Mouse (Mus musculus) forebrain, embryonic 13.5 days (tissue): Measurements from ENCODE around the gene Rorc. TPM values are rescaled to one million over a fixed set of nuclear protein-coding genes. Genes with fewer than 3 reads are reported as not detected.
A peak's percentile ranks its signal among the peaks of the same experiment; 100 is the strongest.

ENCODE experiments used
- ATAC-seq: fragments of 200-750 bp; cut with Nextera tagmentation; 2 replicates; pipeline ENCODE4 v1.8.0; 2017
- H3K27ac ChIP-seq: fragments of 300-500 bp; sonication (generic); 2 replicates; pipeline ENCODE4 v1.5.1; 2015; ENCODE audit warnings: inconsistent platforms, mild to moderate bottlenecking, moderate library complexity
- H3K27me3 ChIP-seq: fragments of 300-500 bp; sonication (generic); 2 replicates; pipeline ENCODE4 v1.6.1; 2015; ENCODE audit warnings: mild to moderate bottlenecking, inconsistent platforms
- H3K36me3 ChIP-seq: fragments of 300-500 bp; sonication (generic); 2 replicates; pipeline ENCODE4 v1.6.1; 2015; ENCODE audit warnings: mild to moderate bottlenecking, inconsistent platforms; ENCODE audit not compliant: poor library complexity, severe bottlenecking
- H3K4me1 ChIP-seq: fragments of 300-500 bp; sonication (generic); 2 replicates; pipeline ENCODE4 v1.6.1; 2015; ENCODE audit warnings: inconsistent platforms
- H3K4me2 ChIP-seq: fragments of 300-500 bp; sonication (generic); 2 replicates; pipeline ENCODE4 v1.6.1; 2015; ENCODE audit warnings: inconsistent platforms, mild to moderate bottlenecking, moderate library complexity
- H3K4me3 ChIP-seq: fragments of 300-500 bp; sonication (generic); 2 replicates; pipeline ENCODE4 v1.5.1; 2015; ENCODE audit warnings: mild to moderate bottlenecking, inconsistent platforms
- H3K9ac ChIP-seq: fragments of 300-500 bp; sonication (generic); 2 replicates; pipeline ENCODE4 v1.6.1; 2015; ENCODE audit warnings: mild to moderate bottlenecking, inconsistent platforms
- H3K9me3 ChIP-seq: fragments of 300-500 bp; sonication (generic); replicated peaks from 2 replicates; pipeline ENCODE4 v1.6.1; 2016; ENCODE audit warnings: inconsistent platforms
- WGBS: fragments of 180-500 bp; shearing (Covaris S2); methylation state at CpG from one replicate; pipeline ENCODE4 v1.1.7; 2015; 5-methylcytosine and 5-hydroxymethylcytosine counted together
- polyA plus RNA-seq: library from polyadenylated mRNA; unstranded; fragments of >200 nt; fragmentation: Nextera tagmentation; extraction: Ambion mirVana; gene quantifications from 2 replicates; pipeline ENCODE4 v1.2.1, GENCODE M21; 2015

Rorc gene
- polyA plus RNA-seq, 1 experiment from 2014 or later = 1.7 TPM

GRCm38 (mm10) chr3:94364154-94364526, 8.5 kb upstream of the Rorc start:
- H3K27me3 ChIP-seq = peaks cover 42% of the 10 kb centered on the region
- ATAC-seq = no peak; the same call in 1 of the 2 replicates
- H3K4me3 ChIP-seq = peak overlapping the region; percentile 56
- H3K9ac ChIP-seq = peak overlapping the region; percentile 83
- no peaks in the 10 kb centered on the region for H3K36me3 ChIP-seq
- H3K4me2 ChIP-seq = peak overlapping the region; percentile 90
- H3K27ac ChIP-seq = no peak overlapping the region
- H3K9me3 ChIP-seq = no peaks in the 10 kb centered on the region; the same call in 1 of the 2 replicates
- peaks cover 6% of the 10 kb centered on the region; the same call in 1 of the 2 replicates for H3K4me1 ChIP-seq
- 5% methylated on average over 20 of the region's 23 CpGs for WGBS

GRCm38 (mm10) chr3:94366761-94367160, 5.8 kb upstream of the Rorc start:
- 18% methylated on average over 3 of the region's 3 CpGs for WGBS
- Histone ChIP-seq H3K4me2 (no peak overlapping the region), H3K4me1 (peaks cover 11% of the 10 kb centered on the region)

GRCm38 (mm10) chr3:94367511-94367910, 5.1 kb upstream of the Rorc start:
- no peak for ATAC-seq
- Histone ChIP-seq H3K4me3 (no peak overlapping the region), H3K4me1 (peaks cover 17% of the 10 kb centered on the region), H3K36me3 (no peaks in the 10 kb centered on the region), H3K9ac (no peak overlapping the region), H3K4me2 (no peak overlapping the region), H3K9me3 (no peaks in the 10 kb centered on the region; the same call in 1 of the 2 replicates), H3K27ac (no peak overlapping the region), H3K27me3 (peaks cover 33% of the 10 kb centered on the region)
- 81% methylated on average over 6 of the region's 6 CpGs for WGBS

More at GRCm38 (mm10) chr3:94366761-94367160, 5.8 kb upstream of the Rorc start:
- Histone ChIP-seq H3K9me3 (no peaks in the 10 kb centered on the region; the same call in 1 of the 2 replicates), H3K36me3 (no peaks in the 10 kb centered on the region), H3K9ac (no peak overlapping the region), H3K27me3 (peaks cover 40% of the 10 kb centered on the region), H3K27ac (no peak overlapping the region), H3K4me3 (no peak overlapping the region)
- peak; percentile 53 for ATAC-seq

GRCm38 (mm10) chr3:94368631-94369030, 4.0 kb upstream of the Rorc start:
- no peak for ATAC-seq
- H3K9ac ChIP-seq = no peak overlapping the region

GRCm38 (mm10) chr3:94369709-94370108, 2.9 kb upstream of the Rorc start:
- no peak overlapping the region for H3K9ac ChIP-seq
- no peak overlapping the region for H3K4me3 ChIP-seq
- ATAC-seq = no peak
- H3K9me3 ChIP-seq = no peaks in the 10 kb centered on the region; the same call in 1 of the 2 replicates
- H3K27ac ChIP-seq = no peak overlapping the region
- WGBS = 69% methylated on average over 2 of the region's 2 CpGs
- H3K4me1 ChIP-seq = peaks cover 29% of the 10 kb centered on the region
- H3K4me2 ChIP-seq = no peak overlapping the region
- H3K27me3 ChIP-seq = peaks cover 15% of the 10 kb centered on the region
- H3K36me3 ChIP-seq = no peaks in the 10 kb centered on the region

More at GRCm38 (mm10) chr3:94368631-94369030, 4.0 kb upstream of the Rorc start:
- Histone ChIP-seq H3K4me2 (no peak overlapping the region), H3K36me3 (no peaks in the 10 kb centered on the region), H3K27me3 (peaks cover 22% of the 10 kb centered on the region), H3K9me3 (no peaks in the 10 kb centered on the region; the same call in 1 of the 2 replicates), H3K4me3 (no peak overlapping the region), H3K4me1 (peaks cover 25% of the 10 kb centered on the region), H3K27ac (no peak overlapping the region)
- 64% methylated on average over 6 of the region's 6 CpGs for WGBS

GRCm38 (mm10) chr3:94371637-94372036, 957 bp upstream of the Rorc start:
- H3K9ac ChIP-seq = peak overlapping the region; percentile 40

GRCm38 (mm10) chr3:94372038-94372437, 556 bp upstream of the Rorc start:
- H3K27ac ChIP-seq = no peak overlapping the region
- 0% methylated on average over 3 of the region's 3 CpGs for WGBS
- no peaks in the 10 kb centered on the region for H3K36me3 ChIP-seq
- no peaks in the 10 kb centered on the region for H3K27me3 ChIP-seq
- no peaks in the 10 kb centered on the region for H3K9me3 ChIP-seq
- H3K4me1 ChIP-seq = peaks cover 29% of the 10 kb centered on the region
- peak overlapping the region; percentile 40; the same call in 1 of the 2 replicates for H3K9ac ChIP-seq
- peak overlapping the region; percentile 25; the same call in 1 of the 2 replicates for H3K4me3 ChIP-seq
- no peak for ATAC-seq
- H3K4me2 ChIP-seq = peak overlapping the region; percentile 52

More at GRCm38 (mm10) chr3:94371637-94372036, 957 bp upstream of the Rorc start:
- Histone ChIP-seq H3K9me3 (no peaks in the 10 kb centered on the region), H3K27ac (no peak overlapping the region), H3K4me1 (peaks cover 29% of the 10 kb centered on the region), H3K4me3 (peak overlapping the region; percentile 25), H3K4me2 (peak overlapping the region; percentile 52), H3K27me3 (no peaks in the 10 kb centered on the region), H3K36me3 (no peaks in the 10 kb centered on the region)
- WGBS = 3% methylated on average over 11 of the region's 11 CpGs
- ATAC-seq = peak; percentile 36; the same call in 1 of the 2 replicates

- Histone ChIP-seq H3K36me3 (no peaks in the 10 kb centered on the region), H3K27ac (no peak overlapping the region), H3K9ac (peak overlapping the region; percentile 51; the same call in 1 of the 2 replicates), H3K4me1 (peaks cover 29% of the 10 kb centered on the region), H3K27me3 (no peaks in the 10 kb centered on the region), H3K4me2 (peak overlapping the region; percentile 55), H3K4me3 (peak overlapping the region; percentile 23), H3K9me3 (no peaks in the 10 kb centered on the region)
- 6% methylated on average over 9 of the region's 10 CpGs for WGBS
- ATAC-seq = peak; percentile 62
These were observed 496 bp downstream of the Rorc start for GRCm38 (mm10) chr3:94373090-94373489.

GRCm38 (mm10) chr3:94373597-94374011, 1.0 kb downstream of the Rorc start:
- H3K4me1 ChIP-seq = peaks cover 29% of the 10 kb centered on the region
- ATAC-seq = peak; percentile 69
- 0% methylated on average over 5 of the region's 5 CpGs for WGBS
- no peak overlapping the region for H3K27ac ChIP-seq
- no peaks in the 10 kb centered on the region for H3K36me3 ChIP-seq
- peak overlapping the region; percentile 55 for H3K4me2 ChIP-seq
- no peaks in the 10 kb centered on the region for H3K27me3 ChIP-seq
- peak overlapping the region; percentile 23 for H3K4me3 ChIP-seq
- H3K9me3 ChIP-seq = no peaks in the 10 kb centered on the region
- H3K9ac ChIP-seq = peak overlapping the region; percentile 51; the same call in 1 of the 2 replicates

- H3K27ac ChIP-seq = no peak overlapping the region
- H3K27me3 ChIP-seq = no peaks in the 10 kb centered on the region
- no peak overlapping the region for H3K4me2 ChIP-seq
- H3K9me3 ChIP-seq = no peaks in the 10 kb centered on the region
- no peak overlapping the region for H3K4me3 ChIP-seq
- ATAC-seq = no peak
- H3K9ac ChIP-seq = no peak overlapping the region
- H3K36me3 ChIP-seq = no peaks in the 10 kb centered on the region
- peaks cover 29% of the 10 kb centered on the region for H3K4me1 ChIP-seq
These were observed 2.0 kb downstream of the Rorc start for GRCm38 (mm10) chr3:94374636-94375035.

GRCm38 (mm10) chr3:94375146-94375545, 2.6 kb downstream of the Rorc start:
- Histone ChIP-seq H3K4me2 (no peak overlapping the region), H3K27me3 (no peaks in the 10 kb centered on the region), H3K27ac (no peak overlapping the region), H3K9ac (no peak overlapping the region), H3K9me3 (no peaks in the 10 kb centered on the region), H3K36me3 (no peaks in the 10 kb centered on the region), H3K4me3 (no peak overlapping the region), H3K4me1 (peaks cover 29% of the 10 kb centered on the region)
- no peak for ATAC-seq
- 80% methylated on average over 2 of the region's 2 CpGs for WGBS

- 38% methylated on average over 5 of the region's 5 CpGs for WGBS
- Histone ChIP-seq H3K27me3 (no peaks in the 10 kb centered on the region), H3K4me3 (no peak overlapping the region), H3K4me1 (peaks cover 29% of the 10 kb centered on the region), H3K9me3 (no peaks in the 10 kb centered on the region), H3K27ac (no peak overlapping the region), H3K9ac (no peak overlapping the region), H3K4me2 (no peak overlapping the region), H3K36me3 (no peaks in the 10 kb centered on the region)
- ATAC-seq = no peak
These were observed 3.3 kb downstream of the Rorc start for GRCm38 (mm10) chr3:94375861-94376260.
